Mouse (Mus musculus) kidney, adult 18-20 months (tissue): Measurements from ENCODE around the gene Vmn1r149.
"Not testable (repeated sequence)": the region's sequence is repeated elsewhere in the genome, so short reads cannot be mapped to it uniquely, and the experiment has no call there.

ENCODE experiments used
- DNase-seq: peaks from one replicate; pipeline ENCODE4 v3.0.0; 2021

The Vmn1r149 gene

DNA sequence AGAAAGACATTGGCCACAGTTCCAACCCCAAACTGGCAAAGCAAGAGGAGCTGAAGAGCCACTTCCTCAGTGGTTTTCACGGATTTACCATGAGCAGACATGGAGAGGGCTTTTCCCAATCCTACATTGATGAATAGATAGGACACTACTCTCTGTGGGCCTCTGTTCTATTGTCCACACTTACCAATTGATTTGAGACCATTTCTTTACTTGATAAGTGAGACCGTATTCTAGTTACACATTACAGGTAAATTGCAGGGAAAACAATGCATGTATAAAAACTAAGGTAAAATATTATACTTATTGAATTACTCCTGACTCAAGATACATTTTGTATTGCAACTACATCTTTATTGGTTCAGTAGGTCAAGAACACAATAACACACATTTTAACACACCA is at the start of gene Vmn1r149:
Vmn1r149 (minus strand) TSS at position 101 of the 400 bp plus-strand sequence.
- not testable (repeated sequence) for DNase-seq

DNA sequence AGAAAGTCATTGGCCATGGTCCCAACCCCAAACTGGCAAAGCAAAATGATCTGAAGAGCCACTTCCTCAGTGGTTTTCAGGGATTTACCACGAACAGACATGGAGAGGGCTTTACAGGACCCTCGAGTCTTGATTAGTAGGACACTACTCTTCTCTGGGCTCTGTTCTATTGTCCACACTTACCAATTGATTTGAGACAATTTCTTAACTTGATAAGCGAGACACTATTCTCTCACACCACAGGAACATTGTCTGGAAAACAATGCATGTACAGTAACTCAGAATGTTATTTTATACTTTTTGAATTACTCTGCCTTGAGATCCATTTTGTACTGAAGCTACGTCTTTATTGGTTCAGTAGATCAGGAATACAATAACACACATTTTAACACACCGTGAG is 25.9 kb upstream of the Vmn1r149 start, which contains the start of gene Gm10665:
Gm10665 (minus strand) TSS at position 101 of the 400 bp plus-strand sequence.
- not testable (repeated sequence) for DNase-seq

DNA sequence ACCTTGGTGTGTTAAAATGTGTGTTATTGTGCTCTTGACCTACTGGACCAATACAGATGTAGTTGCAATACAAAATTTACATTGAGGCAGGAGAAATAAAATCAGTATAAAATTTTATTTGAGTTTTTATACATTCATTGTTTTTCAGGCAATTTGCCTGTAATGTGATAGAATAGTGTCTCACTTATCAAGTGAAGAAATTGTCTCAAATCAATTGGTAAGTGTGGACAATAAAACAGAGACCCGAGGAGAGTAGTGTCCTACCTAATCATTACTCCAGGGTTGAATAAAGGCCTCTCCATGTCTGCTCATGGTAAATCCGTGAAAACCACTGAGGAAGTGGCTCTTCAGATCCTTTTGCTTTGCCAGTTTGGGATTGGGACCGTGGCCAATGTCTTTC is 24.7 kb downstream of the Vmn1r149 start, which contains the start of gene Vmn1r148:
Vmn1r148 (plus strand) TSS at position 301 of the 400 bp plus-strand sequence.
- not testable (repeated sequence) for DNase-seq
